In genomic region chr3:95139586-95140288, GRCm38 (mm10) we compare ENCODE assay signal across 9 mouse cellular contexts. TPM values are rescaled to one million over a fixed set of nuclear protein-coding genes. Genes with fewer than 3 reads are reported as not detected.
DNase-seq lines count a peak whose midpoint lies in the region; ATAC-seq and TF ChIP-seq lines count a peak whose summit lies in the region.
"Had no signal": no experiment of that assay in that cellular context is flagged by ENCODE, and none has a peak within 500 bp of the region (broad histone marks: within the 10 kb centered on the region; RNA-seq: fewer than 3 reads in every experiment).

No protein-coding gene starts in this region.

- TF ChIP-seq EP300 in lung, postnatal 0 days (IDR thresholded peaks at IDR 0.05) = no peak

- H3K4me2 ChIP-seq in forebrain, embryonic 11.5 days (ENCODE audit: low read depth, low read length, severe bottlenecking) = no peak overlapping the region
- H3K4me2 ChIP-seq in lung, postnatal 0 days (replicated peaks; ENCODE audit: low read depth, low read length) = no peak overlapping the region
- 0 out of 2 replicates have a peak overlapping the region, but pooled peaks have one; percentile 12 for H3K4me2 ChIP-seq in liver, embryonic 16.5 days (ENCODE audit: low read depth, low read length)
- no peak overlapping the region for H3K4me2 ChIP-seq in hindbrain, embryonic 16.5 days (ENCODE audit: low read length)
- H3K4me2 ChIP-seq: embryonic facial prominence, embryonic 12.5 days had no signal

- H3K36me3 ChIP-seq in forebrain, embryonic 10.5 days (replicated peaks) = peaks cover 14% of the 10 kb centered on the region
- no peaks in the 10 kb centered on the region for H3K36me3 ChIP-seq in forebrain, embryonic 11.5 days (ENCODE audit: control insufficient read depth, insufficient read depth, low read length)
- no peaks in the 10 kb centered on the region for H3K36me3 ChIP-seq in lung, postnatal 0 days (ENCODE audit: insufficient read depth, low read length)
- H3K36me3 ChIP-seq in liver, embryonic 16.5 days (ENCODE audit: control insufficient read depth, insufficient read depth) = no peaks in the 10 kb centered on the region
- peaks cover 8% of the 10 kb centered on the region; the same call in 1 of the 2 replicates for H3K36me3 ChIP-seq in hindbrain, embryonic 16.5 days (ENCODE audit: control insufficient read depth, insufficient read depth, low read length)

- H3K27me3 ChIP-seq in forebrain, embryonic 10.5 days (ENCODE audit: poor library complexity, severe bottlenecking) = no peaks in the 10 kb centered on the region
- H3K27me3 ChIP-seq in forebrain, embryonic 11.5 days (ENCODE audit: control insufficient read depth, insufficient read depth, low read length) = no peaks in the 10 kb centered on the region
- H3K27me3 ChIP-seq in lung, postnatal 0 days (replicated peaks; ENCODE audit: insufficient read depth, low read length) = no peaks in the 10 kb centered on the region
- no peaks in the 10 kb centered on the region for H3K27me3 ChIP-seq in liver, embryonic 16.5 days (ENCODE audit: control insufficient read depth, insufficient read depth, low read depth, low read length)
- H3K27me3 ChIP-seq in hindbrain, embryonic 16.5 days (replicated peaks; ENCODE audit: control insufficient read depth, insufficient read depth, low read length) = no peaks in the 10 kb centered on the region
- H3K27me3 ChIP-seq: embryonic facial prominence, embryonic 12.5 days had no signal

- H3K9ac ChIP-seq in forebrain, embryonic 11.5 days (ENCODE audit: low read length) = no peak overlapping the region
- H3K9ac ChIP-seq in lung, postnatal 0 days (replicated peaks; ENCODE audit: low read depth) = no peak overlapping the region
- H3K9ac ChIP-seq in liver, embryonic 16.5 days (ENCODE audit: low read depth, low read length) = no peak overlapping the region
- H3K9ac ChIP-seq in hindbrain, embryonic 16.5 days (ENCODE audit: low read depth, low read length) = no peak overlapping the region
- H3K9ac ChIP-seq: embryonic facial prominence, embryonic 12.5 days had no signal

- H3K9me3 ChIP-seq in forebrain, embryonic 10.5 days = no peaks in the 10 kb centered on the region
- no peaks in the 10 kb centered on the region for H3K9me3 ChIP-seq in forebrain, embryonic 11.5 days (ENCODE audit: control insufficient read depth, low read length)
- H3K9me3 ChIP-seq in lung, postnatal 0 days (ENCODE audit: low read length) = no peaks in the 10 kb centered on the region
- H3K9me3 ChIP-seq in liver, embryonic 16.5 days (replicated peaks; ENCODE audit: control insufficient read depth, low read length) = no peaks in the 10 kb centered on the region
- H3K9me3 ChIP-seq in hindbrain, embryonic 16.5 days (ENCODE audit: control insufficient read depth, low read length) = no peaks in the 10 kb centered on the region
- H3K9me3 ChIP-seq: embryonic facial prominence, embryonic 12.5 days had no signal

- TF ChIP-seq CTCF in lung, postnatal 0 days (IDR thresholded peaks at IDR 0.05) = peak; percentile 21; the same call in 1 of the 2 replicates

- peaks cover 23% of the 10 kb centered on the region for H3K4me1 ChIP-seq in forebrain, embryonic 10.5 days
- H3K4me1 ChIP-seq in forebrain, embryonic 11.5 days (replicated peaks; ENCODE audit: control insufficient read depth, insufficient read depth, low read length) = 0 out of 2 replicates have a peak, but pooled peaks cover 2% of the 10 kb centered on the region
- H3K4me1 ChIP-seq in lung, postnatal 0 days (ENCODE audit: insufficient read depth, low read depth, low read length) = peaks cover 7% of the 10 kb centered on the region; the same call in 1 of the 2 replicates
- H3K4me1 ChIP-seq in liver, embryonic 16.5 days (ENCODE audit: control insufficient read depth, low read depth, low read length) = peaks cover 28% of the 10 kb centered on the region
- H3K4me1 ChIP-seq in hindbrain, embryonic 16.5 days (ENCODE audit: control insufficient read depth, insufficient read depth, low read depth, low read length) = peaks cover 12% of the 10 kb centered on the region

- ATAC-seq in forebrain, embryonic 11.5 days (replicated peaks; ENCODE audit: low FRiP score) = no peak
- ATAC-seq in lung, postnatal 0 days = peak; percentile 25
- ATAC-seq in granulocyte monocyte progenitor cell, adult 5-6 weeks (replicated peaks; ENCODE audit: poor library complexity, severe bottlenecking) = peak; percentile 12
- ATAC-seq in liver, embryonic 16.5 days (ENCODE audit: low read depth) = no peak; the same call in 1 of the 2 replicates
- ATAC-seq in hindbrain, embryonic 16.5 days = no peak

- H3K27ac ChIP-seq in forebrain, embryonic 10.5 days = no peak overlapping the region
- no peak overlapping the region for H3K27ac ChIP-seq in forebrain, embryonic 11.5 days (ENCODE audit: low read depth, low read length)
- no peak overlapping the region for H3K27ac ChIP-seq in lung, postnatal 0 days (ENCODE audit: low read length)
- peak overlapping the region; percentile 3; the same call in 1 of the 2 replicates for H3K27ac ChIP-seq in liver, embryonic 16.5 days (ENCODE audit: low read length)
- H3K27ac ChIP-seq in hindbrain, embryonic 16.5 days (ENCODE audit: low read depth, low read length) = no peak overlapping the region
- H3K27ac ChIP-seq: embryonic facial prominence, embryonic 12.5 days had no signal

- no peak for DNase-seq in forebrain, embryonic 10.5 days (ENCODE audit: extremely low spot score, low spot score)
- DNase-seq in forebrain, embryonic 11.5 days (ENCODE audit: low spot score) = no peak
- peak; percentile 40 for DNase-seq in lung, postnatal 0 days (ENCODE audit: low spot score)
- no peak for DNase-seq in lung, adult 18-20 months
- DNase-seq in natural killer cell, adult 2 months (ENCODE audit: low spot score in 2 of 2) = no peak

- peak overlapping the region; percentile 11; the same call in 1 of the 2 replicates for H3K4me3 ChIP-seq in forebrain, embryonic 10.5 days
- H3K4me3 ChIP-seq in forebrain, embryonic 11.5 days (ENCODE audit: low read depth, low read length) = no peak overlapping the region
- H3K4me3 ChIP-seq in lung, postnatal 0 days (ENCODE audit: low read depth, low read length) = no peak overlapping the region
- no peak overlapping the region for H3K4me3 ChIP-seq in liver, embryonic 16.5 days (ENCODE audit: low read depth, low read length)
- H3K4me3 ChIP-seq in hindbrain, embryonic 16.5 days (ENCODE audit: low read length) = no peak overlapping the region
- H3K4me3 ChIP-seq: embryonic facial prominence, embryonic 12.5 days had no signal

- 72% methylated on average over 25 of the region's 25 CpGs for WGBS in forebrain, embryonic 10.5 days
- WGBS in forebrain, embryonic 11.5 days = 76% methylated on average over 25 of the region's 25 CpGs
- WGBS in lung, postnatal 0 days = 62% methylated on average over 25 of the region's 25 CpGs
- 65% methylated on average over 25 of the region's 25 CpGs for WGBS in liver, embryonic 16.5 days (ENCODE audit: insufficient replicate concordance)
- WGBS in hindbrain, embryonic 16.5 days = 73% methylated on average over 25 of the region's 25 CpGs

RNA-seq across cellular contexts. Expression of gene Tnfaip8l2, which starts 2.4 kb away (rescaled TPM):
- polyA plus RNA-seq in forebrain, embryonic 10.5 days (2016; fragmentation: Nextera tagmentation; extraction: Ambion mirVana) = 1.4 and 1.5 TPM in 2 replicates
- 1.3 and 1.9 TPM in 2 replicates for polyA plus RNA-seq in forebrain, embryonic 11.5 days (2014; fragmentation: Nextera tagmentation; extraction: Ambion mirVana)
- polyA plus RNA-seq in lung, postnatal 0 days (2015; fragmentation: Nextera tagmentation; extraction: Ambion mirVana) = 9.0 and 9.7 TPM in 2 replicates
- 30.5 and 40.2 TPM in 2 replicates for total RNA-seq in granulocyte monocyte progenitor cell, adult 5-6 weeks (2014; fragmentation: Nextera tagmentation)
- total RNA-seq in granulocyte monocyte progenitor cell, adult 5-6 weeks (2017) = 21.0 and 24.3 TPM in 2 replicates
- 9.3 and 9.6 TPM in 2 replicates for polyA plus RNA-seq in liver, embryonic 16.5 days (2015; fragmentation: Nextera tagmentation; extraction: Ambion mirVana)
- polyA plus RNA-seq in hindbrain, embryonic 16.5 days (2015; fragmentation: Nextera tagmentation; extraction: Ambion mirVana) = 3.0 and 3.3 TPM in 2 replicates

RNA-seq across cellular contexts. Expression of gene Lysmd1, which starts 5.8 kb away (rescaled TPM):
- polyA plus RNA-seq in forebrain, embryonic 10.5 days (2016; fragmentation: Nextera tagmentation; extraction: Ambion mirVana) = 12.6 and 13.3 TPM in 2 replicates
- 11.7 and 12.4 TPM in 2 replicates for polyA plus RNA-seq in forebrain, embryonic 11.5 days (2014; fragmentation: Nextera tagmentation; extraction: Ambion mirVana)
- polyA plus RNA-seq in lung, postnatal 0 days (2015; fragmentation: Nextera tagmentation; extraction: Ambion mirVana) = 13.3 and 14.0 TPM in 2 replicates
- 3.1 and 4.3 TPM in 2 replicates for total RNA-seq in granulocyte monocyte progenitor cell, adult 5-6 weeks (2014; fragmentation: Nextera tagmentation)
- total RNA-seq in granulocyte monocyte progenitor cell, adult 5-6 weeks (2017) = 2.7 and 4.4 TPM in 2 replicates
- 7.5 and 7.8 TPM in 2 replicates for polyA plus RNA-seq in liver, embryonic 16.5 days (2015; fragmentation: Nextera tagmentation; extraction: Ambion mirVana)
- 51.9 and 52.3 TPM in 2 replicates for polyA plus RNA-seq in hindbrain, embryonic 16.5 days (2015; fragmentation: Nextera tagmentation; extraction: Ambion mirVana)

RNA-seq across cellular contexts. Expression of gene Scnm1, which starts 5.9 kb away (rescaled TPM):
- 75.8 and 80.7 TPM in 2 replicates for polyA plus RNA-seq in forebrain, embryonic 10.5 days (2016; fragmentation: Nextera tagmentation; extraction: Ambion mirVana)
- polyA plus RNA-seq in forebrain, embryonic 11.5 days (2014; fragmentation: Nextera tagmentation; extraction: Ambion mirVana) = 77.4 and 88.0 TPM in 2 replicates
- 51.8 and 54.1 TPM in 2 replicates for polyA plus RNA-seq in lung, postnatal 0 days (2015; fragmentation: Nextera tagmentation; extraction: Ambion mirVana)
- total RNA-seq in granulocyte monocyte progenitor cell, adult 5-6 weeks (2014; fragmentation: Nextera tagmentation) = 41.2 and 82.8 TPM in 2 replicates
- total RNA-seq in granulocyte monocyte progenitor cell, adult 5-6 weeks (2017) = 53.1 and 64.1 TPM in 2 replicates
- 24.7 and 25.5 TPM in 2 replicates for polyA plus RNA-seq in liver, embryonic 16.5 days (2015; fragmentation: Nextera tagmentation; extraction: Ambion mirVana)
- 83.2 and 83.6 TPM in 2 replicates for polyA plus RNA-seq in hindbrain, embryonic 16.5 days (2015; fragmentation: Nextera tagmentation; extraction: Ambion mirVana)

RNA-seq across cellular contexts. Expression of gene Tmod4, which starts 15.5 kb away (rescaled TPM):
- 0.77 and 1.00 TPM in 2 replicates for polyA plus RNA-seq in forebrain, embryonic 10.5 days (2016; fragmentation: Nextera tagmentation; extraction: Ambion mirVana)
- 0.37 and 0.75 TPM in 2 replicates for polyA plus RNA-seq in forebrain, embryonic 11.5 days (2014; fragmentation: Nextera tagmentation; extraction: Ambion mirVana)
- 2.0 and 2.9 TPM in 2 replicates for polyA plus RNA-seq in lung, postnatal 0 days (2015; fragmentation: Nextera tagmentation; extraction: Ambion mirVana)
- 9.4 and 13.9 TPM in 2 replicates for total RNA-seq in granulocyte monocyte progenitor cell, adult 5-6 weeks (2014; fragmentation: Nextera tagmentation)
- total RNA-seq in granulocyte monocyte progenitor cell, adult 5-6 weeks (2017) = not detected in 2 replicates
- polyA plus RNA-seq in liver, embryonic 16.5 days (2015; fragmentation: Nextera tagmentation; extraction: Ambion mirVana) = 0.83 and 1.2 TPM in 2 replicates
- polyA plus RNA-seq in hindbrain, embryonic 16.5 days (2015; fragmentation: Nextera tagmentation; extraction: Ambion mirVana) = 0.98 and 1.7 TPM in 2 replicates

RNA-seq across cellular contexts. Expression of gene Sema6c, which starts 20.5 kb away (rescaled TPM):
- polyA plus RNA-seq in forebrain, embryonic 10.5 days (2016; fragmentation: Nextera tagmentation; extraction: Ambion mirVana) = 3.9 and 4.2 TPM in 2 replicates
- polyA plus RNA-seq in forebrain, embryonic 11.5 days (2014; fragmentation: Nextera tagmentation; extraction: Ambion mirVana) = 17.6 and 19.9 TPM in 2 replicates
- polyA plus RNA-seq in lung, postnatal 0 days (2015; fragmentation: Nextera tagmentation; extraction: Ambion mirVana) = 1.3 and 1.8 TPM in 2 replicates
- not detected in 2 replicates for total RNA-seq in granulocyte monocyte progenitor cell, adult 5-6 weeks (2014; fragmentation: Nextera tagmentation)
- total RNA-seq in granulocyte monocyte progenitor cell, adult 5-6 weeks (2017) = not detected in 2 replicates
- 0.19 and 0.20 TPM in 2 replicates for polyA plus RNA-seq in liver, embryonic 16.5 days (2015; fragmentation: Nextera tagmentation; extraction: Ambion mirVana)
- 15.2 and 21.8 TPM in 2 replicates for polyA plus RNA-seq in hindbrain, embryonic 16.5 days (2015; fragmentation: Nextera tagmentation; extraction: Ambion mirVana)

Comparison
In these comparisons a context has a peak if more than half of its experiments do, and no peak if none do; other contexts are left out.
1. ATAC-seq: peak in lung, postnatal 0 days (single experiment) and granulocyte monocyte progenitor cell, adult 5-6 weeks (single experiment); none in forebrain, embryonic 11.5 days (single experiment), liver, embryonic 16.5 days (single experiment) and hindbrain, embryonic 16.5 days (single experiment).